Mouse (Mus musculus) liver, embryonic 14.5 days (tissue): ENCODE measurements around the gene Calr.

Experiments used
- CTCF ChIP-seq: IDR thresholded peaks from 2 replicates; pipeline ENCODE4 v1.5.1; 2016; ENCODE audit warnings: antibody characterized with exemption, low read depth, control low read depth
- EP300 ChIP-seq: IDR thresholded peaks from 2 replicates; pipeline ENCODE4 v1.6.1; 2016; ENCODE audit warnings: antibody characterized with exemption, low read depth

GRCm38 (mm10) chr8:84823653-84824052, 23.1 kb downstream of the Calr start:
- TF ChIP-seq CTCF, result peak; percentile 97
- TF ChIP-seq EP300, result no peak
